10 mouse cellular contexts compared by ENCODE assay signal in the genomic region with DNA sequence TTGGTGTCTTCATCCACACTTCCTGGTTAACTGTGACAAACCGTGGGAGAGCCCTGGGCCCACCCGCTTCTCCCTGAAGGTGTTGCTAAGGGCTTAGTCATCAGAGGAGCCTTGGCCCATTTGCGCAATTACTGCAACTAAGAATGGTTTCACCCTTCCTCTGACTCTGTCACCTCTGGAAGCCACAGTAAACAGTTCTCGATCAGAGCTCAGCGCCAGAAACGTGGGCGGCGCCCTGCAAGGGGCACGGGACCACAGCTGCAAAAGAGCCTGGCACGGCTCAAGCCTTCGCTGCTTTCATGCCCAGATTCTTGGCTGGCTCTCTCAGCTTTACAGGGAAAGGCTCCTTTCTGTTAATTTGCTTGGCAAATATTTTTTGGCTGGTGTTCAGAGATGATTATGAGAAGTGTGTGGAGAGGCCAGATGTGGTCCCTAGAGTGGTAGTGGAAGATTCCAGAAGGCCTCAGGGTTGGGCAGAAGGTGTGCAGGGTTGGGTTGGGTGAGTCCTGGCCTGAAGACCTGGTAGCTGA.
DNase-seq lines count a peak whose midpoint lies in the region; ATAC-seq and TF ChIP-seq lines count a peak whose summit lies in the region.
"Had no signal": no experiment of that assay in that cellular context is flagged by ENCODE, and none has a peak within 500 bp of the region (broad histone marks: within the 10 kb centered on the region; RNA-seq: fewer than 3 reads in every experiment).

No protein-coding gene starts in this region.

- H3K9ac ChIP-seq in stomach, postnatal 0 days (ENCODE audit: low read length), result no peak overlapping the region
- H3K9ac ChIP-seq: midbrain, embryonic 12.5 days had no signal

- H3K4me3 ChIP-seq in C2C12 (ENCODE audit: insufficient read depth, poor library complexity, severe bottlenecking), result no peak overlapping the region
- H3K4me3 ChIP-seq in stomach, postnatal 0 days (ENCODE audit: low read depth, low read length), result no peak overlapping the region
- H3K4me3 ChIP-seq: midbrain, embryonic 12.5 days had no signal

- no peaks in the 10 kb centered on the region for H3K79me3 ChIP-seq in C2C12 (ENCODE audit: low read depth)

- H3K9me3 ChIP-seq in stomach, postnatal 0 days (ENCODE audit: control insufficient read depth, low read length), result no peaks in the 10 kb centered on the region
- H3K9me3 ChIP-seq: G1E; midbrain, embryonic 12.5 days had no signal

- no peak overlapping the region for H3K4me2 ChIP-seq in stomach, postnatal 0 days (replicated peaks; ENCODE audit: low read depth)
- H3K4me2 ChIP-seq: midbrain, embryonic 12.5 days had no signal

- TF ChIP-seq EP300 in stomach, postnatal 0 days (optimal IDR thresholded peaks at IDR 0.05), result no peak

- no peak overlapping the region for H3ac ChIP-seq in C2C12 (ENCODE audit: control insufficient read depth, insufficient read length, low read depth)

- DNase-seq in heart, adult 11 months, result peak; percentile 92
- no peak for DNase-seq in heart, postnatal 25 days (ENCODE audit: low spot score)
- peak; percentile 45 for DNase-seq in left cerebral cortex, postnatal 4 days
- DNase-seq in stomach, postnatal 0 days (ENCODE audit: low spot score), result peak; percentile 80
- DNase-seq in kidney, postnatal 14 days, result no peak

- H3K27me3 ChIP-seq in C2C12 (ENCODE audit: control insufficient read depth, insufficient read depth, insufficient read length), result no peaks in the 10 kb centered on the region
- H3K27me3 ChIP-seq in stomach, postnatal 0 days (ENCODE audit: control insufficient read depth, insufficient read depth, low read length), result no peaks in the 10 kb centered on the region
- H3K27me3 ChIP-seq: midbrain, embryonic 12.5 days had no signal

- TF ChIP-seq CTCF in C2C12 (IDR thresholded peaks at IDR 0.05; ENCODE audit: control insufficient read depth, insufficient read depth, insufficient read length), result no peak
- no peak for TF ChIP-seq CTCF in stomach, postnatal 0 days (IDR thresholded peaks at IDR 0.05; ENCODE audit: low read depth)

- intact Hi-C loops in heart, postnatal 25 days (cut with DNase I), result no loop called here
- intact Hi-C loops in left cerebral cortex, postnatal 4 days (cut with DNase I), result no loop called here

- no peaks in the 10 kb centered on the region for H3K36me3 ChIP-seq in C2C12 (ENCODE audit: control insufficient read depth, insufficient read depth)
- no peaks in the 10 kb centered on the region for H3K36me3 ChIP-seq in stomach, postnatal 0 days (ENCODE audit: control insufficient read depth, insufficient read depth, low read length)
- H3K36me3 ChIP-seq: G1E; midbrain, embryonic 12.5 days had no signal

- 0 out of 2 replicates have a peak, but pooled peaks have one; percentile 30 for ATAC-seq in erythroid progenitor cell, adult 5-6 weeks (replicated peaks; ENCODE audit: low FRiP score, poor library complexity, severe bottlenecking)
- peak; percentile 93 for ATAC-seq in stomach, postnatal 0 days (ENCODE audit: low FRiP score, low TSS enrichment)
- no peak for ATAC-seq in cerebellum, adult (ENCODE audit: insufficient number of reproducible peaks, low FRiP score, low TSS enrichment)

- no peaks in the 10 kb centered on the region for H3K79me2 ChIP-seq in C2C12 (ENCODE audit: control insufficient read depth, insufficient read depth)

- peak overlapping the region; percentile 84 for H3K27ac ChIP-seq in stomach, postnatal 0 days (replicated peaks)
- H3K27ac ChIP-seq: midbrain, embryonic 12.5 days had no signal

- no peaks in the 10 kb centered on the region for H3K4me1 ChIP-seq in stomach, postnatal 0 days (replicated peaks; ENCODE audit: control insufficient read depth, insufficient read depth)
- H3K4me1 ChIP-seq: midbrain, embryonic 12.5 days had no signal

- 45% methylated on average over 11 of the region's 11 CpGs for WGBS in stomach, postnatal 0 days

TF ChIP-seq in C2C12, 6 proteins besides CTCF, POLR2A, EP300 and RAD21:
- TF ChIP-seq FOSL1 (IDR thresholded peaks at IDR 0.05; ENCODE audit: insufficient read depth, low read length, poor library complexity, severe bottlenecking) (no peak), MAX (IDR thresholded peaks at IDR 0.05) (no peak), USF1 (IDR thresholded peaks at IDR 0.05; ENCODE audit: low read depth) (no peak), MYOG (IDR thresholded peaks at IDR 0.05; ENCODE audit: control insufficient read depth, extremely low read depth, insufficient read length) (no peak), MYOD1 (IDR thresholded peaks at IDR 0.05; ENCODE audit: control insufficient read depth, insufficient read length, low read depth) (no peak), CEBPB (IDR thresholded peaks at IDR 0.05; ENCODE audit: low read depth) (peak; percentile 89)

Comparison
In these comparisons a context has a peak if more than half of its experiments do, and no peak if none do; other contexts are left out.
1. DNase-seq: peak in heart, adult 11 months (single experiment), left cerebral cortex, postnatal 4 days (single experiment) and stomach, postnatal 0 days (single experiment); none in heart, postnatal 25 days (single experiment) and kidney, postnatal 14 days (single experiment).